Mouse (Mus musculus) megakaryocyte, embryonic 14.5 days (primary cell): Measurements from ENCODE around the gene Sh2d5.

Experiments used
- FLI1 ChIP-seq: IDR thresholded peaks from 2 replicates; pipeline ENCODE4 v1.6.1; 2012; ENCODE audit warnings: low read length, inconsistent platforms, mixed read lengths
- GATA1 ChIP-seq: IDR thresholded peaks from 3 replicates; pipeline ENCODE4 v1.6.1; 2012; ENCODE audit warnings: mixed read lengths, low read length, inconsistent platforms, borderline replicate concordance

GRCm38 (mm10) chr4:138278346-138278745 is 28.1 kb downstream of the Sh2d5 start:
- TF ChIP-seq GATA1 = no peak
- TF ChIP-seq FLI1 = no peak
